Comparison of ENCODE assay signal across 7 mouse cellular contexts in genomic region chr12:91587491-91588033, GRCm38 (mm10). TPM values are rescaled to one million over a fixed set of nuclear protein-coding genes. Genes with fewer than 3 reads are reported as not detected.
A peak's percentile ranks its signal among the peaks of the same experiment; 100 is the strongest.
DNase-seq lines count a peak whose midpoint lies in the region; ATAC-seq and TF ChIP-seq lines count a peak whose summit lies in the region.

No protein-coding gene starts in this region.

- no peaks in the 10 kb centered on the region for H3K27me3 ChIP-seq in neural tube, embryonic 11.5 days (ENCODE audit: control insufficient read depth, insufficient read depth, low read length)
- no peaks in the 10 kb centered on the region for H3K27me3 ChIP-seq in embryonic facial prominence, embryonic 15.5 days
- H3K27me3 ChIP-seq in limb, embryonic 12.5 days = no peaks in the 10 kb centered on the region
- no peaks in the 10 kb centered on the region for H3K27me3 ChIP-seq in stomach, postnatal 0 days (ENCODE audit: control insufficient read depth, insufficient read depth, low read length)

- intact Hi-C loops in left cerebral cortex, postnatal 10 days (cut with DNase I) = loop anchor here (10.0 kb wide), 1 partner anchor 217 kb away; no protein-coding TSS in a partner anchor

- peak overlapping the region; percentile 99 for H3K27ac ChIP-seq in neural tube, embryonic 11.5 days (ENCODE audit: low read depth, low read length)
- H3K27ac ChIP-seq in embryonic facial prominence, embryonic 15.5 days (replicated peaks) = peak overlapping the region; percentile 100
- H3K27ac ChIP-seq in limb, embryonic 12.5 days = peak overlapping the region; percentile 100
- 0 out of 2 replicates have a peak overlapping the region, but pooled peaks have one; percentile 20 for H3K27ac ChIP-seq in stomach, postnatal 0 days (replicated peaks)

- peak overlapping the region; percentile 97 for H3K9ac ChIP-seq in neural tube, embryonic 11.5 days (ENCODE audit: low read length)
- peak overlapping the region; percentile 95 for H3K9ac ChIP-seq in embryonic facial prominence, embryonic 15.5 days
- H3K9ac ChIP-seq in limb, embryonic 12.5 days (replicated peaks) = peak overlapping the region; percentile 100
- H3K9ac ChIP-seq in stomach, postnatal 0 days (ENCODE audit: low read length) = peak overlapping the region; percentile 100

- H3K9me3 ChIP-seq in neural tube, embryonic 11.5 days (ENCODE audit: control insufficient read depth, low read length) = no peaks in the 10 kb centered on the region
- H3K9me3 ChIP-seq in embryonic facial prominence, embryonic 15.5 days (replicated peaks) = no peaks in the 10 kb centered on the region
- H3K9me3 ChIP-seq in limb, embryonic 12.5 days = no peaks in the 10 kb centered on the region
- H3K9me3 ChIP-seq in stomach, postnatal 0 days (ENCODE audit: control insufficient read depth, low read length) = no peaks in the 10 kb centered on the region

- no peak for DNase-seq in neural tube, embryonic 11.5 days (ENCODE audit: low spot score)
- no peak for DNase-seq in neural tube, embryonic 10.5 days (ENCODE audit: extremely low spot score, low spot score)
- DNase-seq in stomach, postnatal 0 days (ENCODE audit: low spot score) = no peak
- DNase-seq in cerebellum, postnatal 25 days = no peak
- DNase-seq in left cerebral cortex, postnatal 10 days (ENCODE audit: extremely low spot score in 1 of 2, low spot score in 2 of 2) = no peak

- TF ChIP-seq CTCF in stomach, postnatal 0 days (IDR thresholded peaks at IDR 0.05; ENCODE audit: low read depth) = no peak

- H3K4me1 ChIP-seq in neural tube, embryonic 11.5 days (ENCODE audit: control insufficient read depth, insufficient read depth, low read length) = peaks cover 15% of the 10 kb centered on the region
- H3K4me1 ChIP-seq in embryonic facial prominence, embryonic 15.5 days = peaks cover 19% of the 10 kb centered on the region
- peaks cover 16% of the 10 kb centered on the region for H3K4me1 ChIP-seq in limb, embryonic 12.5 days (replicated peaks)
- H3K4me1 ChIP-seq in stomach, postnatal 0 days (replicated peaks; ENCODE audit: control insufficient read depth, insufficient read depth) = no peaks in the 10 kb centered on the region

- peaks cover 5% of the 10 kb centered on the region for H3K36me3 ChIP-seq in neural tube, embryonic 11.5 days (ENCODE audit: control insufficient read depth, insufficient read depth, low read length)
- peaks cover 7% of the 10 kb centered on the region; the same call in 1 of the 2 replicates for H3K36me3 ChIP-seq in embryonic facial prominence, embryonic 15.5 days
- H3K36me3 ChIP-seq in limb, embryonic 12.5 days = peaks cover 32% of the 10 kb centered on the region
- H3K36me3 ChIP-seq in stomach, postnatal 0 days (ENCODE audit: control insufficient read depth, insufficient read depth, low read length) = no peaks in the 10 kb centered on the region

- peak overlapping the region; percentile 69 for H3K4me3 ChIP-seq in neural tube, embryonic 11.5 days (ENCODE audit: low read depth, low read length)
- H3K4me3 ChIP-seq in embryonic facial prominence, embryonic 15.5 days (replicated peaks) = peak overlapping the region; percentile 81
- peak overlapping the region; percentile 92 for H3K4me3 ChIP-seq in limb, embryonic 12.5 days (replicated peaks)
- peak overlapping the region; percentile 92 for H3K4me3 ChIP-seq in stomach, postnatal 0 days (ENCODE audit: low read depth, low read length)

- no peak for ATAC-seq in neural tube, embryonic 11.5 days (ENCODE audit: insufficient read depth, low FRiP score, low TSS enrichment)
- no peak for ATAC-seq in embryonic facial prominence, embryonic 15.5 days (ENCODE audit: insufficient number of reproducible peaks, low FRiP score, low TSS enrichment, low read depth)
- no peak for ATAC-seq in limb, embryonic 12.5 days (ENCODE audit: insufficient number of reproducible peaks, insufficient read depth, low FRiP score, low TSS enrichment, low read depth)
- no peak for ATAC-seq in stomach, postnatal 0 days (ENCODE audit: low FRiP score, low TSS enrichment)

- no peak for TF ChIP-seq EP300 in stomach, postnatal 0 days (optimal IDR thresholded peaks at IDR 0.05)

- WGBS in neural tube, embryonic 11.5 days = 10% methylated on average over 5 of the region's 5 CpGs
- WGBS in embryonic facial prominence, embryonic 15.5 days = 16% methylated on average over 5 of the region's 5 CpGs
- 11% methylated on average over 5 of the region's 5 CpGs for WGBS in limb, embryonic 12.5 days
- 5% methylated on average over 5 of the region's 5 CpGs for WGBS in stomach, postnatal 0 days

- peak overlapping the region; percentile 47 for H3K4me2 ChIP-seq in neural tube, embryonic 11.5 days (ENCODE audit: low read depth)
- peak overlapping the region; percentile 52 for H3K4me2 ChIP-seq in embryonic facial prominence, embryonic 15.5 days (replicated peaks)
- H3K4me2 ChIP-seq in limb, embryonic 12.5 days = peak overlapping the region; percentile 63
- H3K4me2 ChIP-seq in stomach, postnatal 0 days (replicated peaks; ENCODE audit: low read depth) = peak overlapping the region; percentile 51

RNA-seq across cellular contexts. Expression of gene Gtf2a1, which starts 2.7 kb away (rescaled TPM):
- polyA plus RNA-seq in neural tube, embryonic 11.5 days (2014; fragmentation: Nextera tagmentation; extraction: Ambion mirVana) = 54.1 and 59.7 TPM in 2 replicates
- polyA plus RNA-seq in embryonic facial prominence, embryonic 15.5 days (2015; fragmentation: Nextera tagmentation; extraction: Ambion mirVana) = 36.5 and 36.8 TPM in 2 replicates
- polyA plus RNA-seq in limb, embryonic 12.5 days (2016; fragmentation: Nextera tagmentation; extraction: Ambion mirVana) = 54.9 and 62.2 TPM in 2 replicates
- 17.0 and 18.9 TPM in 2 replicates for polyA plus RNA-seq in stomach, postnatal 0 days (2015; fragmentation: Nextera tagmentation; extraction: Ambion mirVana)
- 10 to 100 TPM; 49.5 to 52.7 TPM for total RNA-seq in left cerebral cortex, postnatal 10 days (2021)

Comparison
In these comparisons a context has a peak if more than half of its experiments do, and no peak if none do; other contexts are left out.
1. H3K27ac ChIP-seq: peak in every context shown above with its lines; median percentile 100 in embryonic facial prominence, embryonic 15.5 days; 100 in limb, embryonic 12.5 days; 99 in neural tube, embryonic 11.5 days; 20 in stomach, postnatal 0 days.